Mouse (Mus musculus) cerebellum, adult 2 months (tissue): ENCODE measurements around the gene Tfip11. TPM values are rescaled to one million over a fixed set of nuclear protein-coding genes. Genes with fewer than 3 reads are reported as not detected.

Experiments
- DNase-seq, 2 experiments: peaks; one replicate each; pipeline ENCODE4 v3.0.0; 2021
- H3K27ac ChIP-seq: fragments of 200-500 bp; 2 replicates; pipeline ENCODE4 v1.5.1; 2012; ENCODE audit warnings: low read length, control low read depth, inconsistent platforms; ENCODE audit not compliant: insufficient read depth
- H3K27me3 ChIP-seq: fragments of 200-500 bp; 2 replicates; pipeline ENCODE4 v1.6.1; 2012; ENCODE audit warnings: inconsistent platforms, mild to moderate bottlenecking, low read length, moderate library complexity; ENCODE audit not compliant: control insufficient read depth, insufficient read depth
- H3K4me1 ChIP-seq: fragments of 200-500 bp; 2 replicates; pipeline ENCODE4 v1.6.1; 2011; ENCODE audit warnings: low read length; ENCODE audit not compliant: control insufficient read depth, insufficient read depth
- H3K4me3 ChIP-seq: fragments of 200-500 bp; replicated peaks from 2 replicates; pipeline ENCODE3; 2011; ENCODE audit warnings: mild to moderate bottlenecking, low read depth, low read length, control low read depth; ENCODE audit not compliant: insufficient read depth
- CTCF ChIP-seq: fragments of 200-500 bp; IDR thresholded peaks from 2 replicates; pipeline ENCODE4 v1.5.1; 2011; ENCODE audit warnings: low read depth, mild to moderate bottlenecking, control low read depth, low read length, moderate library complexity, borderline replicate concordance; ENCODE audit not compliant: insufficient read depth
- POLR2A ChIP-seq: fragments of 200-500 bp; IDR thresholded peaks from 2 replicates; pipeline ENCODE4 v1.6.1; 2011; ENCODE audit warnings: low read length, control low read depth, borderline replicate concordance; ENCODE audit not compliant: insufficient read depth
- WGBS: fragments of 180-500 bp; shearing (Covaris S2); methylation state at CpG from one replicate; pipeline ENCODE4 v1.1.7; 2018; 5-methylcytosine and 5-hydroxymethylcytosine counted together
- polyA plus RNA-seq: library from polyadenylated mRNA; depleted of rRNA; stranded (reverse); fragments of >200 nt; gene quantifications from 2 replicates; pipeline ENCODE4 v1.2.3, GENCODE M21; 2012

The Tfip11 gene
- polyA plus RNA-seq, 1 experiment, result 48.2 TPM

DNA sequence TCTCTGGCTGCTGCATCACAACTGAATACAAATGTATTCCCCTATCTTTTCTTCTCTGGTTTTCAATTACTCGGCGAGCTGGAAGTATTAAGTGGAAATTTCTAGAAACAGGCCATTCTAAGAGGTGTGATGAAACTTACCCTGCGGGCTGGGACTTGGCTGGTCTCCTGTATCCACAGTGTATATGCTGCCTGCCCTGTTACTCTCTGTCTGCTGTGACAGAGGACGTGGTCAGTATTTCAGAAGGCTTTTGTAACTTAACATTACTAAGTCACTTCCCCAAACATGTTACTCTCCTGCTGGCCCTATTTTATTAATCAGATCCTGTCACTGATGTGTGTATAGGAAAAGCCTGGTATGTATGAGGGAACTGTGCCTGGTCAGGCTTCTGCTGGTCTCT, 44.5 kb upstream of the Tfip11 start:
- no peak overlapping the region for H3K4me3 ChIP-seq
- no peak overlapping the region for H3K27ac ChIP-seq
- peaks cover 47% of the 10 kb centered on the region for H3K4me1 ChIP-seq
- 88% methylated on average over 4 of the region's 4 CpGs for WGBS
- H3K27me3 ChIP-seq, result no peaks in the 10 kb centered on the region
- TF ChIP-seq CTCF (no peak), POLR2A (no peak)
- DNase-seq, result no peak

DNA sequence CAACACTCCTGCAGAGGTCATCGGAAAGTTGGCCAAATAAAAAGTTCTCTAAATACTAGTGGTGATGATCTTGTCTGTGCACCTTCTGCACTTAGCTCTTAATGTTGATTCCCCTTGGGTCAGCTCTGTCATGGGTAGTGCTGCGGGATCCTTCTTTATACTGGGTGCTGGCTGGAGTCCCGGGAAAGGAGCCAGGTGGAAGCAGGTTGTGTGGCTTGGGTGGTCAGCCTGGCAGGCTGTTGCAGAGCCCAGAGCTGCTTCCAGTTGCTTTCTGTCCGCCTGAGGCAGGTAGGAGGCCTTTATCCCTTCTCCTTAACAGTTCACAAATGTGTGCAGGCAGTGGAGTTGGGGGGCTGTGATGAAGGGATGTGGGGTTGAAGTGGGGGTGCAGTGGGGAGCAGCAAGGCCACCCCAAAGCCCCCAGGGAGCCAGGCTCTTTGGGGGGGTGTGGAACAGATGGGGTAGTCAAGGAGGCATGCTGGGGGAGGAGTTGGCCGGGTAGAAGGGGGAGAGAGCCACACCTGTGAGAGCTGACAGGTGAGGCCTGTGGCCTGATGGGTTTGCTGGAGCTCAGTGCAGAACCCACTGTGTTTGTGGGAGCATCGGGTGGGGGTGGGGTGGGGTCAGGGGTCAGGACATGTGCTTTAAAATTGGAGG, 43.9 kb upstream of the Tfip11 start:
- H3K4me3 ChIP-seq, result no peak overlapping the region
- H3K4me1 ChIP-seq, result peaks cover 47% of the 10 kb centered on the region
- WGBS, result 32% methylated on average over 6 of the region's 6 CpGs
- DNase-seq, result no peak
- TF ChIP-seq CTCF, result no peak
- TF ChIP-seq POLR2A, result no peak
- H3K27ac ChIP-seq, result no peak overlapping the region
- no peaks in the 10 kb centered on the region for H3K27me3 ChIP-seq

DNA sequence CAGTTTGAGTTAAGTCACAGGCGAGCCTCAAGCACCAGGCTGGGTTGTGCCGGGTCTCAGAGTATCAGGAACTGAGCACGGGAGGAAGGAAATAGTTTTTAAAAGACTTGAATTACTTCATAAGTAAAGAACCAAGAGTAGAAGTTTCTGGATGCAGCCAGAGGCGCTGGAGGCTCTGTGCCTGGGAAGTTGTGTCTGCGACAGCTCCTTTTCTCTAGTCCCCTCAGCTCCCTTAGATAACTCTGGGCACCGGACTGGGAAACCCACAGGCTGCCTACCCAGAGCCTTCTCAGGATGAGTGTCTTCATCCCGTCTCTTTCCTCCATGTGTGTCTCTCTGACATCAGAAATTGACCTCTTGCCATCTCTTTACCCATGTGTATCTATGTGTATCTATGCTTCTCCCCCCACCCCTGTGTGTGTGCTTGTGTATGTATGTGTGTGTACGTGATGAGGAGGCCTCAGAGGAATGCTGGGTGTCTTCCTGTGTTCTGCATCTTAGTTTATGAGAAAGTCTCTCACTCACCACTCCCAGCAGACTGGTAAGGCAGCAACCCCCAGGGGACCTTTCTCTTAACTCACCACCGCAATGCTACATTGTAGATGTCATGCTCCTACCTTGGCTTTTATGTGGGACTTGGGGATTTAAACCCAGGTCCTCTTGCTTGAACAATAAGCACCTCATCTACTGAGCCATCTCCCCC, 43.2 kb upstream of the Tfip11 start:
- Histone ChIP-seq H3K27me3 (no peaks in the 10 kb centered on the region), H3K4me1 (peaks cover 47% of the 10 kb centered on the region), H3K4me3 (no peak overlapping the region), H3K27ac (no peak overlapping the region)
- no peak for TF ChIP-seq CTCF
- no peak for TF ChIP-seq POLR2A
- no peak for DNase-seq
- 80% methylated on average over 9 of the region's 9 CpGs for WGBS

DNA sequence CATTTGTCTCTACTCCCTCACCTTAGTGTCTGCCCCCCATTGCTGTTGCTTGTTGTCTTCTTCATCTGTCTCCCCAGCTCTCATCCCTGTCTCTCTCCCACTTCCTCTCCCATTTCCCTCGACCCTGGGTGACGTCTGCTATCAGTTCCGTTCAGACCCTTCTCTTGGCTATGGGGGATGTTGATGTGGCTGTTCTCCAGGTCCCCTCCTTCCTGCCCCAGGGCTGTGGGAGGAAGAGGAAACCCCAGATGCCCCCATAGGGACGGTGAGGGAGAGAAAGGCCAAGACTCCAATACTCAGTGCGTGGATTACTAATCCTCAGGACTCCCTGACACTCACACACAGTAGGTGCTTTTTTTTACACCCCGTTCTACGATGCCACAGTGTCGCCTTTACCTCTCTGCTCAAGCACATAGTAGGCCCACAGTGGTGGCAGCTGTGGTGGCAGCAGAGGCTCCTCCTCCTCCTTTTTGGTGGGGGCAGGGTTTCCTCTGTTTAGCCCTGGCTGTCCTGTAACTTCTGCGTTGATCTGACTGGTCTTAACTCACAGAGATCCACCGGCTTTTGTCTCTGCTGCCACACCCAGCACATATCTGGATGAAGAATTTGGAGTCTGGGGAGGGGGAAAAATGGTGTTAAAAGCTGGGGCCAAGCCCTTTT, 42.5 kb upstream of the Tfip11 start:
- Histone ChIP-seq H3K4me1 (peaks cover 43% of the 10 kb centered on the region), H3K27me3 (no peaks in the 10 kb centered on the region), H3K27ac (no peak overlapping the region), H3K4me3 (no peak overlapping the region)
- WGBS, result 78% methylated on average over 10 of the region's 10 CpGs
- DNase-seq, result no peak
- no peak for TF ChIP-seq POLR2A
- no peak for TF ChIP-seq CTCF

DNA sequence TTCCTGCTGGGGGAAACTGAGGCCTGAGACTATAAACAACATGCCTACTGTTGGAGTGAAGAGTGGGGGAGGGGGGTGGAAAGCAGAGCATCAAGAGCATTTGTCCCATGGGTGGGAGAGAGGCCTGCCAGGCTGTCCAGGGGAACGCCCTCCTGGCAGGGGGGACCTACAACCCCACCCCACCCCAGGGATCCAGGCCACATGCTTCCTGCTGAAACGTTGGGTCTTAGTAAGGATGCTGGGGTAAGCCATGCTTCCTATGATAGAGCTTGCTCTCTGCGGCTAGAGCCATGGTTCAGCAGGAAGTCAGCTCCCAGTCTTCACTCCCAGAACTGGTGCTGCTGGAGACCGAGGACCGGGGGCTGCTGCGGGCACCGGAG, 42.0 kb upstream of the Tfip11 start:
- WGBS, result 84% methylated on average over 7 of the region's 7 CpGs
- Histone ChIP-seq H3K4me1 (peaks cover 39% of the 10 kb centered on the region), H3K27me3 (no peaks in the 10 kb centered on the region), H3K27ac (no peak overlapping the region), H3K4me3 (no peak overlapping the region)
- TF ChIP-seq CTCF (no peak), POLR2A (no peak)
- DNase-seq, result no peak

DNA sequence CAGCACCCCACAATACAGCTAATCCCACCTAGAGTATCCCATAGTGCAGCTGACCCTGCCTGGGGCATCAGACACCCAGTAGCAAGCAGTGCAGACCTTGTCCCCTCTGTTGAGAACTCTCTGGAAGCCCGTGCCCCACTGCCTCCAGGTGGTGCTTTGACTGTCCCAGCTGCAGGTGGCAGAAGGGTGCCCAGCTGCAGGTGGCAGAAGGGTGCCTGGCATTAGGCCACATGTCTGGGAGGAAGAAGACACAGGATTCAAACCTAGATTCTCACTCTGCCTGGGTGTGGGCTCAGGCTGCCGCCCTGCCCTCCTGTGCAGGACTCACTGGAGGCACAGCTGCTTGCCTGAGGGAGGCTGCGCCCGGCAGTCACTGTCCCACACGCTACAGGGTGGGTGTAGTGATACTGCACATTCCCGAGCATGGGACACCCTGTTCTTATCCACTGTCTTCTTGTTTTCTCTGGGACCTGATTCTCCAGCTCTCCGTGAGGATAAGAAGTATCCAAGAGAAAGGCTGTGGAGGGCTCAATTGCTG, 40.5 kb upstream of the Tfip11 start:
- no peak for TF ChIP-seq CTCF
- TF ChIP-seq POLR2A, result no peak
- no peaks in the 10 kb centered on the region for H3K27me3 ChIP-seq
- no peak for DNase-seq
- peaks cover 38% of the 10 kb centered on the region for H3K4me1 ChIP-seq
- H3K4me3 ChIP-seq, result no peak overlapping the region
- H3K27ac ChIP-seq, result no peak overlapping the region
- 73% methylated on average over 7 of the region's 7 CpGs for WGBS

DNA sequence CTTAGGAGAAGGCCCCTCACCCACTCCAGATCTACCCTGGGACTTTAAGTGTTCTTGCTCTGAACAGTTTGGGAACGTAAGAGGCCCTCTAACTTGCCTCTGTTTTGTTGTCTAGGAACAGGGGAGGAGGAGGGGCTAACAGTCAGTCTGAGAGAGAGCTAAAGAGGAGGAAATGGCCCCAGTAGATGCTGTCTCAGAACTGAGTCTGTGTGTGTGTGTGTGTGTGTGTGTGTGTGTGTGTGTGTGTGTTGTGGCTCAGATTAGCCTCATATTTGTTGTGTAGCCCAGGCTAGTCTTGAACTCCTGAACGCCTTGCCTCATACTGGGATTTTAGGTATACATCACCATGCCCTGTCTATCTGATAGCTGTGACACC, 39.6 kb upstream of the Tfip11 start:
- 87% methylated on average over 2 of the region's 2 CpGs for WGBS
- no peak overlapping the region for H3K4me3 ChIP-seq
- no peaks in the 10 kb centered on the region for H3K27me3 ChIP-seq
- TF ChIP-seq POLR2A, result no peak
- TF ChIP-seq CTCF, result no peak
- no peak overlapping the region for H3K27ac ChIP-seq
- peaks cover 36% of the 10 kb centered on the region for H3K4me1 ChIP-seq
- DNase-seq, result no peak

DNA sequence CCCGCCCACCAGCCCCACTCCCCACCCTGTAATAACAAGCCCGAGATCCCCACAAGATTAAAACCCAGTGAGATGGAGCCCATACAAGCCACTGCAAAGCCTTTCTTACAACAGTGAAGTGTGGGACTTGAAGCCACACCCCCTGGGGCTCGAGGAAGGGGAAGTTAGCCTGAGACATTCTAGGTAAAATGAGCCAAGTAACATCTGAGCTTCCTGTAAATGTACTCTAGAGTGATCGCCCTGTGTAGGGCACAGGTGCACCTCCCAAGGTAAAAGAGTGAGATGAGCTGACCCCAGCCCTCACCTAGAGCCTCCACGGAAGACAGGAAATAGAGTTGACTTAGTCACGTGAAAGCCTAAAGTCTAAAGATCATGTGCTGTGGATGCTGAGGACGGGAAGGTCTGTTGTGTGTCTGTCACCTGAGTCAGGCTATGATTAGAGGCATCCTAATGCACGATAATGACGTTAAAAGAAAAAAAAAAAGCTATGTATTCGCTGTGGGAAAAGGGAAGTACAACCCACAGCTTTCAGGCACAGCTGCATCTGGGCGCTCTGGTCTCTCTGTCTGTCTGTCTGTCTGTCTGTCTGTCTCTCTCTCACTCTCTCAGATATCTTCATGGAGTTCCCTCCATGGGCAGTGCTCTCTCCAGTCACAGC, 39.0 kb upstream of the Tfip11 start:
- 91% methylated on average over 11 of the region's 11 CpGs for WGBS
- no peak for DNase-seq
- Histone ChIP-seq H3K27ac (no peak overlapping the region), H3K27me3 (no peaks in the 10 kb centered on the region), H3K4me1 (peaks cover 34% of the 10 kb centered on the region), H3K4me3 (no peak overlapping the region)
- no peak for TF ChIP-seq POLR2A
